Mouse (Mus musculus): Measurements from ENCODE around the gene Heg1.
A peak's percentile ranks its signal among the peaks of the same experiment; 100 is the strongest.

DNA sequence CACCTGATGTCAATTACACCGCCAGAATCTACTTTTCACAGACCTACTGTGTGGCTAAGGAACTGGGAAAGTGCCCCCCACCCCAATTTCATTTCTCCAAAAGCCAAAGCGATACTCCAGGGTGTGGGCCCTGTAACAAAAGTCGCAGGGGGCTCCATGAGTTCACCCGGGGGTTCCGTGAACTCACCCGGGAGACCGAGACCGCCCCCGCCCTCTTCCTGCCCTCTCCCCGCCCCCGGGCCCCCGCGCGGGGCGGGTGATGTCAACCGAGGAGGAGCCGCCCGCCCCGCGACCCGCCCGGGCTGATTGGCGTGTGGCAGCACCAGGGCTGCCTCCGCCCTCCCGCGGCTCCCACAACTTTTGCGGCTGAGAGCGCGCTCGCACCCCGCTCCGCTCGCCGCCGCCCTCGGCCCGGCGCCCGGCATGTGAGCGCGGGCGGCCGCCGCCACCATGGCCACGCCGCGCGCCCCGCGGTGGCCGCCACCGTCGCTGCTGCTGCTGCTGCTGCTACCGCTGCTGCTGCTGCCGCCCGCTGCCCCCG, at the start of gene Heg1:
- TF ChIP-seq EP300 (optimal IDR thresholded peaks at IDR 0.05) (no peak), CTCF (IDR thresholded peaks at IDR 0.05; ENCODE audit: low read depth) (peak; percentile 11; the same call in 1 of the 2 replicates)

All from stomach, postnatal 0 days (tissue).